Mouse (Mus musculus): ENCODE measurements at regions not wholly inside any gene's neighbourhood (a gene's known extent, or its start where the extent isn't known, plus 50 kb on each side); places are given as distances from the start of the nearest gene placed in this dataset.

DNA sequence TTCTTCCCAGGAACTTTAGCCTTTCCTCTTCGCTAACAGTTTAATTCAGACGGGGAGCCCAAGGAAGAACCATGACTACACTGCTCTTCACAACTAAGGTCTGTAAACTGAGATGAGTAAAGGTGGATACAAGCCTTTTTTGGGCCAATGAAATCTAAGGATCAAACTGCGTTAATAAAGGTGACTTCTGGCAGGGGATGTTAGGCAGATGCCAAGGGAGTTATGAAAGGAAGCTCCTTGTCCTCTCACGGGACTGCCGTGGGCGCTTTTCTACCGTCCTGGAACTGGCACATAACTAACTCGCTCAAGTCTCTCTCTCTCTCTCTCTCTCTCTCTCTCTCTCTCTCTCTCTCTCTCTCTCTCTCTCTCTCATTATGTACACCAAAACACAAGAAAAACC is 175.7 kb downstream of the Tm2d1 start:
- WGBS = 87% methylated on average over 8 of the region's 8 CpGs
- Histone ChIP-seq H3K4me1 (ENCODE audit: control insufficient read depth, insufficient read depth, low read length) (no peaks in the 10 kb centered on the region), H3K4me3 (replicated peaks; ENCODE audit: control insufficient read depth, low read depth, low read length) (no peak overlapping the region), H3K27ac (ENCODE audit: control insufficient read depth, insufficient read depth, low read depth, low read length, poor library complexity) (no peak overlapping the region)
- TF ChIP-seq CTCF (IDR thresholded peaks at IDR 0.05; ENCODE audit: control insufficient read depth, insufficient read depth, low read length) = no peak
- TF ChIP-seq POLR2A (IDR thresholded peaks at IDR 0.05; ENCODE audit: borderline replicate concordance, control insufficient read depth, low read depth, low read length) = no peak

DNA sequence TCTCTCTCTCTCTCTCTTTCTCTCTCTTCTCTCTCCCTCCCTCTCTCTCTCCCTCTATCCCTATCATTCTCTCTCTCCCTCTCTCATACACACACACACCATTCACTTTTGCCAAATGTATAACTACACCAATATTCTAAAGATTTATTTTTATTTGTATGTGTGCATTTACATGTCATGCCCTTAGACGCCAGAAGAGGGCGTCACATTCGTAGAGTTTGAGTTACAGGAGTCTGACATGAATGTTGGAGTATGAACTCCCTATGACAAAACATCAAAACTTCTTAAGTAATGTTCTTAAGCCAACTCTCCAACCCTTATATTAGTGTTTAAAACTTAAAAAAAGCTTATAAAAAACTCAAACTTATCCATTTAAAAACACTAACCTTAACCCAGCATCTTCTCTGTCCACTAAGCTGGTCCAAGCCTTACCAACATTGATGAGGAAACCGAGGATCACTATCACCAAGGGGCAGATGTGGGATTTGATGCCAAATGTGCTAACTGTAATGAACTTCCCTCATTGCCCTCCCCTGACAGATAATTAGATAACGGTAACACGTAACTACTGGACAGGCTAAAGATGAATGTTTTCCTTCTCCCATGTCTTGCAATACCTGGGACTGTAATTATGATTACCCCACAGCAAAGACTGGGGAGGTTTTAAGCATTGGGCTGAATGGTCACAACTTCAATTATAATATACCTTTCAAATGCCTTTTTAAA is 176.7 kb downstream of the Tm2d1 start:
- Histone ChIP-seq H3K4me3 (replicated peaks; ENCODE audit: control insufficient read depth, low read depth, low read length) (no peak overlapping the region), H3K4me1 (ENCODE audit: control insufficient read depth, insufficient read depth, low read length) (no peaks in the 10 kb centered on the region), H3K27ac (ENCODE audit: control insufficient read depth, insufficient read depth, low read depth, low read length, poor library complexity) (no peak overlapping the region)
- 26% methylated on average over 6 of the region's 6 CpGs for WGBS
- TF ChIP-seq POLR2A (IDR thresholded peaks at IDR 0.05; ENCODE audit: borderline replicate concordance, control insufficient read depth, low read depth, low read length) (no peak), CTCF (IDR thresholded peaks at IDR 0.05; ENCODE audit: control insufficient read depth, insufficient read depth, low read length) (no peak)

DNA sequence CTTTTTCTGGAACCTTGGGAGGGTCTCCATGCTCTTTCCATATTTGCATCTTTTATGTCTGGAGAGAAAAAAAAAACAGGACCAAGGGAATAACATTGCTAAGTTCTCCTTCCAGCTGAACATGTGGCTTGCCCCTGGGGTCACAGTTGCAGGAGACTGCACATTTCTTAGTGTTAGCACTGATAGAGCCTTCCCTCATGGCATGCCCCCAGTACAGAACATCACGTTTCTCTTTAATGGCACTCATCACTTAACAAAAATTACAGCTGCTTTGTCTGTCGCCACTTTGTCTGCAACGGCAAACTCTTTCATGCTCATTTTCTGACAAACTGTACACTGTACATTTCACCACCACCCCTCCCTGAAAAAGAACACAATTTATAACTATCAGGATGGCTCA is 180.0 kb downstream of the Tm2d1 start:
- WGBS = 86% methylated on average over 3 of the region's 3 CpGs
- H3K4me3 ChIP-seq (replicated peaks; ENCODE audit: control insufficient read depth, low read depth, low read length) = no peak overlapping the region
- H3K4me1 ChIP-seq (ENCODE audit: control insufficient read depth, insufficient read depth, low read length) = no peaks in the 10 kb centered on the region
- TF ChIP-seq CTCF (IDR thresholded peaks at IDR 0.05; ENCODE audit: control insufficient read depth, insufficient read depth, low read length) = no peak
- TF ChIP-seq POLR2A (IDR thresholded peaks at IDR 0.05; ENCODE audit: borderline replicate concordance, control insufficient read depth, low read depth, low read length) = no peak
- H3K27ac ChIP-seq (ENCODE audit: control insufficient read depth, insufficient read depth, low read depth, low read length, poor library complexity) = no peak overlapping the region

DNA sequence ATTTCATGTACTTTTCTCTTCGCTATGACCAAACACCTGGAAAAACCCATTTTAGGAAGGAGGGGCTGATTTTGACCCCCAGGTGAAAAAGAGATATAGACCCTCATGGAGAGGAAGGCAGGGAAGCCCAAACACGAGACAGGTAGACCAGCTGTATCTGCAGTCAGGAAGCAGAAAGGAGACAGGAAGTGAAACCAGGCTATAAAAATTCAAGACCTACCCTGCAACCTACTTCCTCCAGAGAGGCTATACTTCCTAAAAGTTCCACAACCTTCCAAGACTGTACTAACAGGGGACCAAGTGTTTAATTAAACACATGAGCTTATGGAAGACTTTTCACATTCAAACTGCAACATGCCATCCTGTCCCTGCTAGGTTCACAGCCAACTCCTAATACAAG is 180.9 kb downstream of the Tm2d1 start:
- Histone ChIP-seq H3K4me1 (ENCODE audit: control insufficient read depth, insufficient read depth, low read length) (no peaks in the 10 kb centered on the region), H3K4me3 (replicated peaks; ENCODE audit: control insufficient read depth, low read depth, low read length) (no peak overlapping the region), H3K27ac (ENCODE audit: control insufficient read depth, insufficient read depth, low read depth, low read length, poor library complexity) (no peak overlapping the region)
- TF ChIP-seq POLR2A (IDR thresholded peaks at IDR 0.05; ENCODE audit: borderline replicate concordance, control insufficient read depth, low read depth, low read length) = no peak
- no peak for TF ChIP-seq CTCF (IDR thresholded peaks at IDR 0.05; ENCODE audit: control insufficient read depth, insufficient read depth, low read length)
- 41% methylated on average over 2 of the region's 2 CpGs for WGBS

DNA sequence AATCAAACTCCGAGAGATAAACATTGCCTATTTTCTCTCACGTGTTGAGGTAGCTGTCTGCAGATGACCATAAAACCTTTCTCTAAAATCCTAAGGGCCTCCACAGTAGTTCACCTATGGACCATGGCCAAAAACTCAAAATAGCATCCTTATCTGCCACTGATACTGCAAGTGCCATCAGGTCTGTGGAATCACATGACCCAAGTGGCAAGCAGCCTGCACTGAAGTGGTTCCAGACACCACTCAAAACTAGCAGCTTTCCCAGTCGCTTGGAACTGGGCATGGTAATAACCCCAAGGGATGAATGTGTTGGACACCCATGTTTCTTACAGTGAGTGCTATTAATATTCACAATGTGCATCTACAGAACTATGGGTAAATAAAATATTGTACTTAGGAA is 182.0 kb downstream of the Tm2d1 start:
- H3K4me3 ChIP-seq (replicated peaks; ENCODE audit: control insufficient read depth, low read depth, low read length) = no peak overlapping the region
- TF ChIP-seq POLR2A (IDR thresholded peaks at IDR 0.05; ENCODE audit: borderline replicate concordance, control insufficient read depth, low read depth, low read length) (no peak), CTCF (IDR thresholded peaks at IDR 0.05; ENCODE audit: control insufficient read depth, insufficient read depth, low read length) (no peak)
- no peaks in the 10 kb centered on the region for H3K4me1 ChIP-seq (ENCODE audit: control insufficient read depth, insufficient read depth, low read length)
- WGBS = 78% methylated on average over 3 of the region's 3 CpGs
- no peak overlapping the region for H3K27ac ChIP-seq (ENCODE audit: control insufficient read depth, insufficient read depth, low read depth, low read length, poor library complexity)

DNA sequence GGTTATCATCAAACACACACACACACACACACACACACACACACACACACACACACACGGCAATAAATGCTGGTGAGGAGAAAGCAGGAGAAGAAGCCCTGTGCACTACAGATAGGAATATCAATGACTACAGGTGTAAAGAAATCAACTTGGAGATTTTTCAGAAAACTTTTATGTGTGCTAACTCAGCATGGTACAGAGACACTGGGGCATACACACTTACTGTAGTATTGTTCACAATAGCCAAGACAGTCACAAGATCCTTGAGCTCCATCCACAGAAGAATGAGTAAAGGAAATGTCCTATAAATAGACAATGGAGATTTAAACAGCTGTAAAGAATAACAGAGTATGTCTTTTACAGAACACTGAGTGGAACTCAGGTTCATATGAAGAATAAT is 182.4 kb downstream of the Tm2d1 start:
- no peak overlapping the region for H3K4me3 ChIP-seq (replicated peaks; ENCODE audit: control insufficient read depth, low read depth, low read length)
- 50% methylated on average over 1 of the region's 1 CpGs for WGBS
- TF ChIP-seq CTCF (IDR thresholded peaks at IDR 0.05; ENCODE audit: control insufficient read depth, insufficient read depth, low read length) = no peak
- TF ChIP-seq POLR2A (IDR thresholded peaks at IDR 0.05; ENCODE audit: borderline replicate concordance, control insufficient read depth, low read depth, low read length) = no peak
- no peaks in the 10 kb centered on the region for H3K4me1 ChIP-seq (ENCODE audit: control insufficient read depth, insufficient read depth, low read length)
- no peak overlapping the region for H3K27ac ChIP-seq (ENCODE audit: control insufficient read depth, insufficient read depth, low read depth, low read length, poor library complexity)

DNA sequence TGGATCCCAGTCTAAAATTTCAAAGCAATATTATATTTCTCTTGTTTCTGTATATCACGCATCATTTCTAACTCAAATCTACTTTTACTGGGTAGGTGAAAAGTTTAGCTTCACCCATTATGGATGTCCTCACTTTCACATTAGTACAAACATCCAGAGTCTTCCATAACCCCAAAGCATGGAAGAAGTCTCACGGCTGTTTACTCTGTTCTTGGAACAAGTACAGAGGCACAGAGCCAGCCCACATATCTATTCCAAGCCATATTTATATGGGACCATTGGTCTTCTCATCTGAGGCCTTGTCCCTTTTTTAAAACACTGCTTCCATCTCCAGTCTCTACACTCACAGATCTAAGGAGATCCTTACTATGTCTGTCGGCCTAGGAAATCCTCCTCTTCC is 192.8 kb downstream of the Tm2d1 start:
- 72% methylated on average over 3 of the region's 3 CpGs for WGBS
- H3K4me1 ChIP-seq (ENCODE audit: control insufficient read depth, insufficient read depth, low read length) = peaks cover 2% of the 10 kb centered on the region
- TF ChIP-seq CTCF (IDR thresholded peaks at IDR 0.05; ENCODE audit: control insufficient read depth, insufficient read depth, low read length) (no peak), POLR2A (IDR thresholded peaks at IDR 0.05; ENCODE audit: borderline replicate concordance, control insufficient read depth, low read depth, low read length) (no peak)
- no peak overlapping the region for H3K4me3 ChIP-seq (replicated peaks; ENCODE audit: control insufficient read depth, low read depth, low read length)
- no peak overlapping the region for H3K27ac ChIP-seq (ENCODE audit: control insufficient read depth, insufficient read depth, low read depth, low read length, poor library complexity)

DNA sequence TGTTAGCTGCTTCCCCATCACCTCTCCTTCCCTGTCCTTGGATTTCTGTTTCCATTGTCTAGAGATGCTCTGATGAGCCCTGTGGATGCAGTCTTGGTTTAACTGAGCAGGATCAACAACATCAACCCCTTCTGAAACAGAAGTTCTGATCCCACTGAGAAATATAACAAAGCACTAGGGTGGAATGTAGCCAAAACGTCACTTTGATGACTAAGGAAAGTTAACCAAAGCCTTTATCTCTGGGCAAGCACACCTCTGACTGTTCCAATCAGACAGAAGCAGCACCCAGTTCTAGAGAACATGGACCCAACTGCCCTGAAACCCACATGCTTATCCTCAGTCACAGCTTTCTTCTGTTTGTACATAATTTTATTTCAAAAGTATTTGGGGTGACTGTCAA is 193.2 kb downstream of the Tm2d1 start:
- no peak overlapping the region for H3K4me3 ChIP-seq (replicated peaks; ENCODE audit: control insufficient read depth, low read depth, low read length)
- peak overlapping the region; percentile 66; the same call in 1 of the 2 replicates for H3K27ac ChIP-seq (ENCODE audit: control insufficient read depth, insufficient read depth, low read depth, low read length, poor library complexity)
- H3K4me1 ChIP-seq (ENCODE audit: control insufficient read depth, insufficient read depth, low read length) = peaks cover 2% of the 10 kb centered on the region
- 22% methylated on average over 1 of the region's 1 CpGs for WGBS
- TF ChIP-seq POLR2A (IDR thresholded peaks at IDR 0.05; ENCODE audit: borderline replicate concordance, control insufficient read depth, low read depth, low read length) = no peak

DNA sequence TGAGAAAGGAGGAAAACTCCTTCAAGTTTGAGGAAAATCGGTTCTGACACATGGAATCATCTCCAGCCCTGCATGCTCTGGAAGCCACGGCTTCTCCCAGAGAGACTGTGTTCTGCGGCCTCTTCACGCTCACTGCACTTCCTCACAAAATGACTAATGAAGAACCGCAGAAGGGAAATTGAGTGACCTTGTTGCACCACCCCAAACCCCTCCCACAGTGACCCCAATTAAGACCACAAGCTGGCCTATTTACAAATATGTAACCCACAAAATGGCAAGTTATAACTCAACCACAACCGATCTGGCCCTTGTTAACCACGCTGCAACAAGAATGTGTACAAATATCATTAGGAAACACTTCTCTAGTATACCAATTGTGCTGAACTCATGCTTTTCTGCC is 194.2 kb downstream of the Tm2d1 start:
- peaks cover 2% of the 10 kb centered on the region for H3K4me1 ChIP-seq (ENCODE audit: control insufficient read depth, insufficient read depth, low read length)
- 15% methylated on average over 7 of the region's 7 CpGs for WGBS
- no peak overlapping the region for H3K27ac ChIP-seq (ENCODE audit: control insufficient read depth, insufficient read depth, low read depth, low read length, poor library complexity)
- H3K4me3 ChIP-seq (replicated peaks; ENCODE audit: control insufficient read depth, low read depth, low read length) = no peak overlapping the region
- TF ChIP-seq CTCF (IDR thresholded peaks at IDR 0.05; ENCODE audit: control insufficient read depth, insufficient read depth, low read length) (no peak), POLR2A (IDR thresholded peaks at IDR 0.05; ENCODE audit: borderline replicate concordance, control insufficient read depth, low read depth, low read length) (no peak)
